Mouse (Mus musculus): ENCODE data around the gene Tns1. TPM values are rescaled to one million over a fixed set of nuclear protein-coding genes. Genes with fewer than 3 reads are reported as not detected.

The Tns1 gene
- polyA plus RNA-seq, 2 experiments from 2014 or later, result 19.0 to 40.5 TPM

DNA sequence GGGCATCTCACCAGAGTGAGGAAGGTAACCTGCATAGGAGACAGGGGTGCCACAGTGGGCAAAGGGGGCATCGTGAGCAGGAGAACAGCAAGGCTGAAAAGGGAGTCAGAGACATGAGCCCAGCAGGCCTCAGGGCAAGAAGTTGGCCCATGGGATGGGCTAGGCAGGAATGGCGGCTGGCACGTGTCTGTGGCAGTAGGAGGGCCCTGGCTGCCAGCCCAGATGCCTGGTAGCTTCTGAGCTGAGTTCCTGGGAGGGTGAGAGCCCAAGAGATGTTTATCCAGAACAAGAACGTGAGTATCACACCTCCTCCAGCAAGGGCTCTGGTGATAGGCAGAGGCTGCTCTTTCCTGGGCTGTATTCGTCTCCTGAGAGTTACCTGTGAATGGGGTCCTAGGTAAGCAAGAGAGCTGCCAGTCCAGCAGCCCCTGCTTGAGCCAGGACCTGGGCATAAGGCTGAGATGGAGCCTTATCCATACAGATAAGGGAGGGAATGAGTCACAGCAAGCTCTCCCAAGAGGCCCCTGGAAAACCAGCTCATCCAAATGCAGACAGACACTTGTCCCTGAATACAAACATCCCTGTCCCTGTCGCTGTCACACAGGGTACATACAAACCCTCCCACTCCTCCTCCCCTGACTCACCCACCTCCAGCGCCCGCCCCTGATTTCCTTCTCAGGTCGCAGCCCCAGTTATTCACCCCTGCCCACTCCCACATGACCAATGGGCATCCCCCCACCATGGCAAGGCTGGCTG lies 2.2 kb downstream of the Tns1 start:
- ATAC-seq, result no peak

DNA sequence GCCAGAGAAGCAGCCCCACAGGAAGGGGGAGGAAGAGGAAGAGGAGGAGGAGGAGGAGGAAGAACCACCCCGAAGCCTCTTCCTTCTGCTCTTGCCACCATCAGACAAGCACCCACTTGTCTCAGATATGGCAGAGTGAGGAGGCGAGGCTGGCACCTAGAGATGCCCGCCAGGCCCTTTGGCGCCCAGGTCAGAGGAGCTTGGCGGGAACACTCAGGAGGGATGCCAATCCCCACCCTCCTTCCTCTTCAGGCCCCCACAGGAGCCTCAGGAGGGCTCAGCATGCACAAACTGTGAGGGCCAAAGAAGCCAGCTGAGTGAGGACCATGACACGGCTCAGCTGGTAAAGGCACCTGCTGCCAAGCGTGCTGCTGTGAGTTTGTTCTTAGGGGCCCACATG lies 3.1 kb downstream of the Tns1 start:
- ATAC-seq, result no peak

DNA sequence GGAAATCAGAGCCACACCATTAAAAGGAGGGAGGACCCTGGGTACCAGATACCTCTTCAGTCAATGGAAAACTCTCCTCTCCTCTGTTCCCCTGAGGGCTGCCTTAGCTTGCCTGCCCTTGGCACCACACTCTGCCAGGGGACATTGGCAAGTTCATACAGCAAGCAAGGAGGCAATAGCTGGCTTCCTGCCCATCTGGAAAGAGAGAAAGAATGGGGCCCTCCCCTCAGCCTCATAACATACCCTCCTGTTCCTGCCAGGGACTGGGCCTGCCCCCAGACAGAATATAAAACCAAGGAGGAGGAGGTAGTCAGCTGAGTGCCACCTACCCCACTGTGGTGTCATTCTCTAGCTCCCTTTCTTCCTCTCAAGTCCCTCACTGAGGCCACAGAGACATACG lies 5.1 kb downstream of the Tns1 start:
- ATAC-seq, result no peak

DNA sequence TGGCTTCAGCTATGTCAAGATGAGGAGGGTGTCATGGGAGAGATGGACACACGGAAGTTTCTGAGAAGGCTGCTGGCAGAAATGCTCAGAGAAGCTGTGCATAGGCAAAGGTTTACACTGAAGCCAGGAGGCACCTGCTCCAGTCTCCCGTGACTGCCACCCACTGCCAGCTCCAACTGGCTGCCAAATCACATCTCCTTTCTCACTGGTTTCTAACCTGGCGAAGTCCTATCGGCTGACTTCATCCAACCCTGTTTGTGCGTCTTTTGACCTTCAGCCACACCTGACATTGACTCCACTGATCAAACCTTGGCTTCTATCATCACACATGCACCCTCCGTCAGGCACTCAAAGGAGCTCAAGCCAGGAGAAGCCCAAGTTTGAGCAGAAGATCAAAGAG lies 6.4 kb downstream of the Tns1 start:
- no peak for ATAC-seq

DNA sequence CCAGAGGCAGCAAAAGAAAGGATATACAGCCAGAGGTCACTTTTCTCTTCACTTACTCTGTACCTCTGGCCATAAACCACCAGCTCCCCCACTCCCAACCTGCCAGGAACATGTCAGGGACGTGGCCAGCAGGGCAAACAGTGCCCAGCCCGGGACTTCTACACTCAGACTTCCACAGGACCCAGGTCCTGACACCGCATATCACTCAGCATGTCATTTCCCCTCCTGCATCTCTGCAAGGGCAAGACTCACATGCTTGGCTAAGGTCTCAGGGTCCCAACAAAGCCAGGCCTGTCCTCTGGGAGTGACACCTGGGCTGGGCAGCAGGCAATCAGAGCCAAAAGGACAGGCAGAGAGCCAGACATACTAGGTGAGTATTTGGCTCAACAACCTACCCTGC lies 11.2 kb downstream of the Tns1 start:
- no peak for ATAC-seq

GRCm38 (mm10) chr1:74111696-74112030 lies 12.6 kb downstream of the Tns1 start:
- no peak for ATAC-seq

- ATAC-seq, result no peak
These were observed 13.1 kb downstream of the Tns1 start for GRCm38 (mm10) chr1:74110932-74111695.

DNA sequence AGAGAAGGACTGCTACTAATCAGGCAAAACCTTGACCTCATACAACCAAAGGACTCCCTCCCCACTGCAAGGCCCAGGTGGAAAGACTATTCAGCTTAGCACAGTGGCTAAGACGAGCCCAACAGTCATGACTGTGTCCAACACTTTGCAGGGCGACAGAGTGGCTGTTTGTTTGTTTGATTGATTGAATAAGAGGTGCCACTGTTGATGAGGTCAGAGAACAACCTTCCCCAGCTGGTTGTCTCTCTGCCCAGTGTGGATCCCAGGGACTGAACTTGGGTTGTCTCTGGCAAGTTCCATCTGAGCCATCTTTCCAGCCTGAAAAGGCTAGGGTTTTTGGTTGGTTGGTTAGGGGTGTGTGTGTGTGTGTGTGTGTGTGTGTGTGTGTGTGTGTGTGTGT lies 14.6 kb downstream of the Tns1 start:
- ATAC-seq, result no peak

DNA sequence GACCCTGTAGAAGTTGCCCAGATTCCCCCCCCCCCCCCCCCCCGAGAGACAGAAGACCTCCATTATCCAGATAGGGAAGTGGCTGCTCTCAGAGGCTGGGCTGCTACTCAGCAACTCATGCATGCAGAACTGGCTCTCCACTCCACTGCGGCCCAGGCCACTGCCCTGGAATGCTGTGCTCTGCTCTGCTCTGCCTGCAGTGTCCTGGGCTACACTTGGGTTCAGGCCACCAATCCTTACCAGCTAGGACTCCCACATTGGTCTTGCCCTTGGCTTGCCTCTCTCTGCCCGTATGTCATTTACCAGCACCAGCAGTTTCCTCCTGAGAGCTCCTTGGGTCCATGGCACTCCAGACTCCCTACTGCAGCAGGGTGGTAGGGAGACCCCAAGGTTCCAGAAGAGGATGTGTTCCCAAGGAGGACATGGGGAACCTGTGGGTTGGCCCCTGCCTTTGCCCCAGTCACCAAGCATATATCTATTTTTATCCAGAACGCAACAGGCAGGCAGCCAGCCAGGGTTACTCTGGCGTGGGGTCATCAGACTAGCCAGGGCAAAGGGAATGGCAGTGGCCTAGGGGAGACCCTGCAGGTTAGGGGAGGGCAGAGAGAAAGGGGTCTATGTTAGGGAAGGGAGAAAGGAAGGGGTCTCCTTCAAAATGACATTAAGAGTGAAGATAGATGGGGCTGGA lies 16.2 kb downstream of the Tns1 start:
- ATAC-seq, result no peak

GRCm38 (mm10) chr1:74106214-74106613 lies 18.0 kb downstream of the Tns1 start:
- ATAC-seq, result no peak

DNA sequence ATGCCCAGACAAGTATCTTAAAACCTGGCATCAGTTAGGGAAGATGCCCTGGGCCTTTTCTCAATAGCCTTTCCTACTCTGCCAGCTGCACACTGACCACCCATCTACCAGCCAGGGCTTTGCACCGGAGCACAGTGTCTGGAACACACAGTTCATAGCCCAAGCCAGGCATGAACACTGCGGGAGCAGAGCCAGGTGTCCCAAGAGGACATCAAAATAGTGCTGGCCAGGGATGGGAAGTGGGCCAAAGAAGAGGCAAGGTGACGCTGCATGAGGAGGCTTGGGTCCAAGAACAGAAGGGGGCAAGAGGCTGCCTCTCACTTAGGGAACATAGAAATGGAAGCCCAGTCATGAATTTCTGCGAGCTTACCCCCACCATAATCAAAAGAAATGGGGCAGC lies 18.6 kb downstream of the Tns1 start:
- no peak for ATAC-seq

DNA sequence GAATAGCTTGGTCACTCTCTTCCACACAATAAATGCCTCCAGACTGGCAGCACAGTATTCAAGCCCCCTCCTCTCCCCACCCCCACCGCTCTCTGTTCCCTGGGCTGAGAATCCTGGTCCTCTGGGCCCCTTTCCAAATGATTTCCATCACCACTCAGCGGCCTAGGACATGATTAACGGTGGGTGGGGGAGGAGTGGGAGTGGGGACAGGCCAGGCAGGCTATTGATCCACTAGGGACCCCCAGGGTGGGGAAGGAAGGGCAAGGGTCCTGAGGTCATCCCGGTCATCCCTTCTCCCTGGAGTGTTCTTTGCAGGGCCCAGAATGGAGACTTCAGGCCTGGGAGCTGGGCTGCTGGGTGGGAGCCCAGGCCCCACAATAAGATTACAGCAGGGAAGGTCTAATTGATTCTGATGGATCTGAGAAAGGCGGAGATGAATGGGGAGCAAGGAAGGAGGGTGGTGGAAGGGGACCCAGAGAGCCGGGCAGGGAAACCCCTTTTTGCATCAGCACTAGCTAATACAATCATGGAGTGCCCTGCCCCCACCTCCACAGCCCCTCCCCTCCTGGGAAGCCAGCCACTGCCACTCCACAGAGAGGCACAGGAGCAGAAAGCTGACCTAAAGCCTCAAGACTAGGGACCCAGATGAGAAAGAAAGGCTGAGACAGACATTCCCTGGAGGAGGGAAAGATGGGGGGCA lies 20.4 kb downstream of the Tns1 start:
- no peak for ATAC-seq

GRCm38 (mm10) chr1:74099001-74099435 lies 25.2 kb downstream of the Tns1 start:
- ATAC-seq, result no peak

DNA sequence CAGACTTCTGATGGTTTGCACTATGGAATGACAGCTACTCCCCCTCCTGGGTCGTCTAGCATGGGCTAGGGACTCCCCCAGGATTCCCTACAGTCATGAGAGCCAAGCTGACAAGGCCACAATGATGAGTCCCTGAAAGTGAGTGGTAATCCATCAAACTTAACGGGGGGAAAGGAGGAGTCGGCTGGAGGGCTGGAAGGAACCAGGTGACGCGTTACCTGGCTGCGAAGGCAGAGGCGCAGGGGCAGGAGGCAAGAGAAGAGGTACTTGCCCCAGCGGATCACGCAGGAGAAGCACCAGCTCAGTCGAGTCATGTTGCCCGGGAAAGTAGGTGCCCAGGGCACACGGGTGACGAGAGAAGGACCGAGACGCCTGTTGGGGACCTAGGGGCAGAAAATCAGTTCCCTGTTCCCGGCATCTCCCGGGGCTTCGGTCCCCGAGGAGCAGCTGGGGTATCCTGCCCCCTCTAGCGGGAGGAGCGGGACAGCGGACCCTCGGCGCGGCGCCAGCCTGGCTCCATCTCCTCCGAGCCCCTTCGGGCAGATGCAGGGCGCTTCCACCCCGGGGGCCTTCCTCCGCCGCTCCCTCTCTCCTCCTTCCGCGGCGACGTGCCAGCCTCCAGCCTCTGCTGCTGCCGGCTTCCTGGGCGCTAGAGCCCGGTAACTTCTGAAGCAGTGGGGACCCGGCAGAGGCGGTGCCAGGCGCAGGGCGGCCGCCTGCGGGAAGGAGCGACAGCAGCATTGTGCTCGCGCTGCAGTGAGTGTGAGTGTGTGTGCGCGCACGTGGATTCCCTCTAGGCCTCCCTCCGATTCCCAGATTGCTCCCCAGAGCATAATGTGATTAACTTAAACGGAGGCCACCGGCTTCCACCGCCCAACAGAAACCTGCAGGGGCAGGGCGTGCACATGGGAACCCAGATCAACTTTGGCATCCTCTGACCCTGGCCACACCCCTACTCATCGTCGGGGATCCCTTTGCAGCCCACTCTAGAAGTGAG lies 25.9 kb downstream of the Tns1 start:
- no peak for ATAC-seq

GRCm38 (mm10) chr1:74095728-74096127 lies 28.5 kb downstream of the Tns1 start:
- no peak for ATAC-seq

- no peak for ATAC-seq
These were observed 29.0 kb downstream of the Tns1 start for GRCm38 (mm10) chr1:74095296-74095695.

- ATAC-seq, result no peak
These were observed 29.6 kb downstream of the Tns1 start for GRCm38 (mm10) chr1:74094497-74095270.

DNA sequence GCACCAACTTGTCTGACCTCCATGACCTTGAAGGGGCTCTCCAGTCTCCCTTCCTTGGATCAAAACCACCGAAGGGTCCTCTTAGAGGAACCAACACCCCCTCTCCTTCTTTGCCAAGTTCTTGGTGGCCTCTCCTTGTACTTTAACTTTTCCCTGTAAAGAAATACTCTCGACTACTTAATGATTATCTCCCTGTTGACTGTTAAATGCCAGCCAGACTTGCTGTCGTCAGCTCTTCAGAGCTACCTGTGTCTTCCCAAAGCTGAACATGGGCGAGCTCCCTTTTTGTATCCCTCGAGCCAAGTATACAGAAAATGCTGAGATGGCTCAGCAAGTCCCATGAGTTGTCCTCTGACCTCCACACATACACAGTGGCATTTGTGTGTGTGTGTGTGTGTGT lies 30.8 kb downstream of the Tns1 start:
- no peak for ATAC-seq

DNA sequence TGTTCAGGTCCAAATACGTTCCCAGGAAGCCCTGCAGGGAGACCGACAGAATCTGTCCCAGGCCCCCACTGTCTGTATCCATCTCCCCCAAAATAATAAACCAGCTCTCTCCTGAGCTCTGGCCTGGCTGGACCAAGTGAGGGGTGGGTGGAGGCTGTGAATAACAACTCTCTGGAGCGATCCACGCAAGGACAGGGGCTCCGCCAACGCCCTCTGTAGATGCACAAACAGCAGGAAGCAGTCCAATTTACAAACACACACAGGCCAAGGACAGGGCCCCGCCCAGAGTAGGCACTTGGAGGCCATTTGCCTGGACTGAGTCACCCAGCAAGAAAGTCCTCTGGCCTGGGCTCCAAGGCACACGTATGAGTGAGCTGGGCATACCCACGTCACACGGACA lies 32.0 kb downstream of the Tns1 start:
- ATAC-seq, result no peak

- no peak for ATAC-seq
These were observed 32.5 kb downstream of the Tns1 start for GRCm38 (mm10) chr1:74091611-74092224.

- no peak for ATAC-seq
These were observed 33.1 kb downstream of the Tns1 start for GRCm38 (mm10) chr1:74091138-74091537.
